Mouse (Mus musculus): Measurements from ENCODE around the gene Gm47959. TPM values are rescaled to one million over a fixed set of nuclear protein-coding genes. Genes with fewer than 3 reads are reported as not detected.
"Not testable (repeated sequence)": the region's sequence is repeated elsewhere in the genome, so short reads cannot be mapped to it uniquely, and the experiment has no call there.

Gm47959 gene
- total RNA-seq (2021): not detected
- long read RNA-seq, experiment 1: 0 reads
- long read RNA-seq, experiment 2: 0 reads

GRCm38 (mm10) chr1:83000306-83000705, at the start of gene Gm47959:
Gm47959 (plus strand) TSS chr1:83000548.
- DNase-seq: not testable (repeated sequence)

- not testable (repeated sequence) for DNase-seq
Measured at GRCm38 (mm10) chr1:82955913-82956312, 44.4 kb upstream of the Gm47959 start, which contains the start of gene Gm7544. Gm7544 (minus strand) TSS chr1:82956013.

GRCm38 (mm10) chr1:82959870-82960385, 40.4 kb upstream of the Gm47959 start, which contains the start of gene Gm47955:
Gm47955 (plus strand) TSS chr1:82960286.
- DNase-seq: no peak

- no peak for DNase-seq
Measured at GRCm38 (mm10) chr1:82966413-82966812, 33.9 kb upstream of the Gm47959 start.

- peak; percentile 49 for DNase-seq
Measured at GRCm38 (mm10) chr1:82972046-82972445, 28.3 kb upstream of the Gm47959 start.

- no peak for DNase-seq
Measured at GRCm38 (mm10) chr1:82973244-82973643, 27.1 kb upstream of the Gm47959 start.

GRCm38 (mm10) chr1:82973901-82974300, 26.4 kb upstream of the Gm47959 start:
- no peak for DNase-seq

GRCm38 (mm10) chr1:82974342-82974741, 26.0 kb upstream of the Gm47959 start:
- DNase-seq: no peak

GRCm38 (mm10) chr1:82975750-82976149, 24.6 kb upstream of the Gm47959 start:
- peak; percentile 16 for DNase-seq

GRCm38 (mm10) chr1:82977840-82978239, 22.5 kb upstream of the Gm47959 start:
- DNase-seq: no peak

GRCm38 (mm10) chr1:82986738-82987137, 13.6 kb upstream of the Gm47959 start:
- no peak for DNase-seq

GRCm38 (mm10) chr1:82987530-82988198, 12.7 kb upstream of the Gm47959 start:
- peak; percentile 57 for DNase-seq

GRCm38 (mm10) chr1:82991062-82991461, 9.3 kb upstream of the Gm47959 start:
- no peak for DNase-seq

GRCm38 (mm10) chr1:82991596-82991995, 8.8 kb upstream of the Gm47959 start:
- no peak for DNase-seq

GRCm38 (mm10) chr1:82992093-82992492, 8.3 kb upstream of the Gm47959 start:
- no peak for DNase-seq

- no peak for DNase-seq
Measured at GRCm38 (mm10) chr1:82993947-82994346, 6.4 kb upstream of the Gm47959 start.

GRCm38 (mm10) chr1:83006218-83007179, 6.2 kb downstream of the Gm47959 start:
- DNase-seq: no peak

GRCm38 (mm10) chr1:83007471-83007870, 7.1 kb downstream of the Gm47959 start:
- no peak for DNase-seq

- DNase-seq: no peak
Measured at GRCm38 (mm10) chr1:83014477-83014876, 14.1 kb downstream of the Gm47959 start.

GRCm38 (mm10) chr1:83015329-83015879, 15.1 kb downstream of the Gm47959 start:
- DNase-seq: no peak

GRCm38 (mm10) chr1:83016556-83016955, 16.2 kb downstream of the Gm47959 start:
- DNase-seq: no peak

- DNase-seq: no peak
Measured at GRCm38 (mm10) chr1:83031950-83032349, 31.6 kb downstream of the Gm47959 start.
